Mouse (Mus musculus) bone marrow, adult 2 months (tissue): ENCODE data around the gene Ccdc170. TPM values are rescaled to one million over a fixed set of nuclear protein-coding genes. Genes with fewer than 3 reads are reported as not detected.
"Not testable (repeated sequence)": the region's sequence is repeated elsewhere in the genome, so short reads cannot be mapped to it uniquely, and the experiment has no call there.

Source experiments
- H3K27ac ChIP-seq: fragments of 200-500 bp; 2 replicates; pipeline ENCODE4 v1.5.1; 2012; ENCODE audit warnings: low read depth, mild to moderate bottlenecking, control low read depth, inconsistent platforms, low read length; ENCODE audit not compliant: control insufficient read depth, poor library complexity, insufficient read depth
- H3K4me1 ChIP-seq: fragments of 200-500 bp; 2 replicates; pipeline ENCODE4 v1.6.1; 2011; ENCODE audit warnings: low read length; ENCODE audit not compliant: control insufficient read depth, insufficient read depth
- H3K4me3 ChIP-seq: fragments of 200-500 bp; replicated peaks from 2 replicates; pipeline ENCODE3; 2011; ENCODE audit warnings: mild to moderate bottlenecking, low read depth, low read length, control low read depth; ENCODE audit not compliant: control insufficient read depth
- CTCF ChIP-seq: fragments of 200-500 bp; IDR thresholded peaks from 2 replicates; pipeline ENCODE4 v1.5.1; 2011; ENCODE audit warnings: low read length, control low read depth; ENCODE audit not compliant: control insufficient read depth, insufficient read depth
- POLR2A ChIP-seq: fragments of 200-500 bp; IDR thresholded peaks from 2 replicates; pipeline ENCODE4 v1.6.1; 2011; ENCODE audit warnings: low read depth, mild to moderate bottlenecking, control low read depth, low read length, borderline replicate concordance; ENCODE audit not compliant: control insufficient read depth
- WGBS: fragments of 180-500 bp; shearing (Covaris S2); methylation state at CpG from one replicate; pipeline ENCODE4 v1.1.7; 2018; 5-methylcytosine and 5-hydroxymethylcytosine counted together
- polyA plus RNA-seq: library from polyadenylated mRNA; stranded (reverse); fragments of >200 nt; gene quantifications from 2 replicates; pipeline ENCODE4 v1.2.4, GENCODE M21; 2011; ENCODE audit warnings: low replicate concordance; ENCODE audit not compliant: missing spikeins, insufficient read depth, insufficient read length

Ccdc170 gene
- polyA plus RNA-seq, 1 experiment = 0.45 TPM

DNA sequence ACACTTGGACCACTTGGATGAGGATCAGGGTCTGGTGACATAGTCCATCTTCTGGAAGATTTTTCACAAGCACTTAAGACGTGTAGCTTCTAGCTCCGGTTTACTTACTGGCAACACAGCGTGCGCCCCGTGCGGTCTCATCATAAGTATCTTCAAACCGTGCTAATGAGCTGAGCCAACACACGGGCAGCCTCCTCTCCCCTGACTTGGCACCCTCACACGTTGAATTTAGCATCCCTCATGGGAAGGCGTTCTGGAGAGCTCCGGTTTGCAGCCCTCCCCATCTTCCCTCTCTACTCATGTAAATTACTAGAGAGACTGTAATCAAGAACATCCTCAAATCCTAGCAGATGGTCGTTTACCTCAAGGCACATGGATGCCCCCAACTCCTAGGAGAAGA, 116.6 kb downstream of the Ccdc170 start:
- H3K27ac ChIP-seq = no peak overlapping the region
- TF ChIP-seq CTCF (no peak), POLR2A (no peak)
- H3K4me1 ChIP-seq = no peaks in the 10 kb centered on the region; the same call in 1 of the 2 replicates
- H3K4me3 ChIP-seq = no peak overlapping the region
- WGBS = 83% methylated on average over 12 of the region's 12 CpGs

DNA sequence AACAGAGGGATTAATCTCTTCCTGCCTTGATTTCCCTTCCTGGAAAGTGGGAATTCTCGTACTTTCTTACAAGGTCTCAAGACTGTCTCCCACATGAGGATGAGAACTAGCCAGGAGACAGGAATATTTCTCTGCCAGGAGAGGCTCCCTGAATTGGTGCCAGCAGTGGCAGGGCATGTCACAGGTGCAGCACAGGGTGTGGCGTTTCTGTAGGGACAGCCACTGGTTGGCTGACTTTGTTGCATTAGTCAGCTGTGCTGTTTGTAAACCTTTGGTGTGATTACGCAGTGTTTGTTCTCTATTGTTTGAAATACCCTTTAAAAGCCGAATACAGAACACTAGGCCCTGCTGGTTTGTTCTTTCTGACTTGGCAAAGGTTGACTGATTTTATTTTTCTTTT, 117.3 kb downstream of the Ccdc170 start:
- H3K4me3 ChIP-seq = no peak overlapping the region
- TF ChIP-seq CTCF (no peak), POLR2A (no peak)
- H3K4me1 ChIP-seq = no peaks in the 10 kb centered on the region; the same call in 1 of the 2 replicates
- 85% methylated on average over 4 of the region's 4 CpGs for WGBS
- no peak overlapping the region for H3K27ac ChIP-seq

DNA sequence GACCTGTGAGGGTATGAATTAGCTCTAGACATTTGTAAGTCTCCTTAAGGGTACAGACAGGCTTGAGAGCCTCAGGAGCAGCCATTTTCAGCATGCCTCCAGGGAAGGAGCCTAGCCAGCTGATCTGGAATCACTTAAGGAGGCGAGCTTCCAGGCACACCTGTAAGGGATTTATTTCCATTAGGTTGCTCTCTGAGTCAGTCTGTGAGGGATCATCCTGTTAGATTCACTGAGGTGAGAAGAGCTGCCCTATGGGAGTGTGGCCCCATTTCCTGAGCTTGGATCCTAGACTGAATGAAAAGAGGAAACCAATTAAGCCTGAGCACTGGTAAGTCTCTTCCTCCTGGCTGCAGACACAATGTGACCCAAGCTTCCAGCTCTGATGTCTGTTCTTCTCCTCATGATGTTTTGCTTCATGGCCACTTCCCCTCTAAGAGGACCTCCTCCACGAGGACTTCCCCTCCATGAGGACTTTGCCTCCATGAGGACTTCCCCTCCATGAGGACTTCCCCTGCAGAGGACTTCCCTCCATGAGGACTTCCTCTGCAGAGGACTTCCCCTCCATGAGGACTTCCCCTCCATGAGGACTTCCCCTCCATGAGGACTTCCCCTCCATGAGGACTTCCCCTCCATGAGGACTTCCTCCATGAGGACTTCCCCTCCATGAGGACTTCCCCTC, 118.6 kb downstream of the Ccdc170 start:
- 43% methylated on average over 2 of the region's 2 CpGs for WGBS
- H3K4me3 ChIP-seq = no peak overlapping the region
- H3K27ac ChIP-seq = peak overlapping the region; percentile 0; the same call in 1 of the 2 replicates
- no peaks in the 10 kb centered on the region; the same call in 1 of the 2 replicates for H3K4me1 ChIP-seq
- no peak for TF ChIP-seq POLR2A
- TF ChIP-seq CTCF = no peak

DNA sequence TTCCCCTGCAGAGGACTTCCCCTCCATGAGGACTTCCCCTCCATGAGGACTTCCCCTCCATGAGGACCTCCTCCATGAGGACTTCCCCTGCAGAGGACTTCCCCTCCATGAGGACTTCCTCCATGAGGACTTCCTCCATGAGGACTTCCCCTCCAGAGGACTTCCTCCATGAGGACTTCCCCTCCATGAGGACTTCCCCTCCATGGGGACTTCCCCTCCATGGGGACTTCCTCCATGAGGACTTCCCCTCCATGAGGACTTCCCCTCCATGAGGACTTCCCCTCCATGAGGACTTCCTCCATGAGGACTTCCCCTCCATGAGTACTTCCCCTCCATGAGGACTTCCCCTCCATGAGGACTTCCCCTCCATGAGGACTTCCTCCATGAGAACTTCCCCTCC, 119.3 kb downstream of the Ccdc170 start:
- H3K4me3 ChIP-seq, H3K4me1 ChIP-seq: not testable (repeated sequence)
- H3K27ac ChIP-seq = peak overlapping the region; percentile 45; the same call in 1 of the 2 replicates

DNA sequence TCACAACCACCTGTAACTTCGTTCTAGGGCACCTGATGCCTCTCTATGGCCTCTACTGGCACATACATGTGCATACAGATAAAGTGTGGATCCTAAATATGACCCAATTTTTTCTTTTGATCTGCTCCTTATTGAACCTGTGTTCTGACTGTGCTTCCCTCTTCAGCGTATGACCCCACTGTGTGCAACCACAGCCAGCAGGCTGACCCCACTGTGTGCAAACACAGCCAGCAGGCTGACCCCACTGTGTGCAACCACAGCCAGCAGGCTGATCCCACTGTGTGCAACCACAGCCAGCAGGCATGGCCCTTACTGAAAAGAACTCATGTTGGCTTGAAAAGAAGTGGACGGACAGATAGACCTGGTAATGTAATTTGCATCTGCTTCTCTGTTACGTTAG, 120.2 kb downstream of the Ccdc170 start:
- H3K4me3 ChIP-seq = no peak overlapping the region
- no peak overlapping the region for H3K27ac ChIP-seq
- WGBS = 83% methylated on average over 4 of the region's 4 CpGs
- TF ChIP-seq CTCF (no peak), POLR2A (0 out of 2 replicates have a peak, but pooled peaks have one; percentile 11)
- no peaks in the 10 kb centered on the region; the same call in 1 of the 2 replicates for H3K4me1 ChIP-seq

DNA sequence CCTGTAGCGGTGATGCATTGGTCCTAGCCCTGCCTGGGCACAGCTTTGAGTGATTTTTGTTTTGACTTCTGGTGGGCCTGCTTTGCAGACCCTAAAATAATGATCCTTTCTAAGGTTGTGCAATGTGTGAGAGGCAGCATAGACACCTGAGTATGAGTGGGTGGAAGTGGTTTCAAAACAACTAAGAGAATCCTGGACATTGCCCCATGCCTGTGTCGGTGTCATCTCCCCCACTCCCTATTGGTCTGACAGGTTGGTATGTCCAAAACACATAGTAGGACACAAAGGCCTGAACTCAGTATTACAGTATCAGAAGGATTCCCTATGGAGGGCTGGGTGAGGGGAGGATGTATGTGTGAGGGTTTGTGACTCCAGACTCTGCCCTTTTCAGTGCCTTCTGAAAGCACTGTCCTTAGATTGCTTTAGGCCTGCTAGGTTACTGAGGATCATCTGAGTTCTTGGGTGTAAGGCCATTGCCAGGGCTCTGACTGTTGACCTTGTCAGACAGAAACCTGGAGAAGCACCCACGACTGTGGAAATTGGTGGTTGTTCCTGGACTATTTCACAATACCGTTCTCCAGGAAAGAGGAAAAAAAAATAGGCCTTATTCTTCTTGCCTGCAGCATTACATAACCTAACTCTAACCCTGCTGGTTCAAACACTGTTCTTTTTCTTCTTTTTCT, 122.4 kb downstream of the Ccdc170 start:
- no peak for TF ChIP-seq CTCF
- no peak for TF ChIP-seq POLR2A
- no peak overlapping the region for H3K27ac ChIP-seq
- H3K4me3 ChIP-seq = no peak overlapping the region
- no peaks in the 10 kb centered on the region for H3K4me1 ChIP-seq
- WGBS = 45% methylated on average over 4 of the region's 4 CpGs

DNA sequence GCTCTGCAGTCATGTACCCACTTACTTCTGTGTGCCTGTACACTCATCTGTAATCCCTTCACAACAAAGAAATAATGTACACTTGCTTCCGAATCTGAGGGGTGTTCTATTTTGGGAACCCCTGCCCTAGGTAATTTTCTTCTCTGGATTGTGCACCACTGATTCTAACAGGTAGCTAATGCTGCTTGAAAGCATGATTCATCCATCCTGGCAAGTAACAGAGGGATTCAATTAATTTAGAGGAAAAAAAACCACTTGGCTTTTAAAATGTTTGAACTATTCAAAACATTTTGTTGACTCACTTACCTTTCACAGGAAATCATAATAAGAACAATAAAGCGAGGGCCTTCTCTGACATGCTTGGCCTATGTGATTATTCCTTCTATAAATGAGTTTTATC, 127.9 kb downstream of the Ccdc170 start:
- WGBS = 70% methylated on average over 2 of the region's 2 CpGs
- no peak overlapping the region for H3K4me3 ChIP-seq
- no peaks in the 10 kb centered on the region for H3K4me1 ChIP-seq
- H3K27ac ChIP-seq = no peak overlapping the region
- no peak for TF ChIP-seq CTCF
- no peak for TF ChIP-seq POLR2A

DNA sequence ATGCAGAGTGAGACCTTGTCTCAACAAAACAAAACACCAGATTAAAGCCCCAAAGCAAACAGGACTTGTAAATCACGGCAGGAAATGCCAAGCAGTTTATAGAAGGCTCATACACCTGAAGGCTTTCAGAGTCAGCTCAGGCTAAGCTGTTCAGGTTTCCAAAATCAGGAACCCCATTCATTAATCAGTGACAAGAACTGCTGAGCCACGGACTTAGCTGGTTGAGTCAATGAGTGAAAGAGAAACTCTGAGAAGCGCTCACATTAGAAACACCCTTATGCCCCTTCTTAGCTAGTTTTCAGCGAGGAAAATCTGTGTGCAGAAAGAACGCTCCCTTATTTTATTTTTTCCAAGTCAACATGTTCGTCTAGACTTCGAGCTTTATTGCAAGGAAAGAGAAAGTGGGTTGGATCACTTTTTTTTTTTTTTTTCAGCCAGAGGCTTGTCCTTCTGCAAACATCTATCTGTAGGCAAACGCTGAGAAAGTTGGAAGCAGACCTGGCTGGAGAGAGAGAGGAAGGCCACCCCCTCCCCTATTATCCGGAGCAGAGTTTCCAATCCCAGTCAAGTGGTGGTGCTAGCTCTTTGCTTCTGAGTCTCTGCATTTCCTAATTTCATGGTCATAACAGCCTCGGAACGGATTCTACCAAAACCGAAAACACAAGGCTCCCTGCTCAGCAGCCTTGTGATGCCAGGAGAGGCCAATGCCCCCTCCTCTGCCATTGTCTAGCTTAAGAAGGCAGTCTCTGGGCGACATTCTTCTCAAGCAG, 129.3 kb downstream of the Ccdc170 start, which contains the start of gene Esr1:
TSS of gene Esr1 (plus strand) at position 208 of the 770 bp plus-strand sequence.
- 4% methylated on average over 13 of the region's 13 CpGs for WGBS
- Histone ChIP-seq H3K27ac (peak within 1 kb of the TSS; percentile 84), H3K4me1 (no peaks in the 10 kb centered on the region; the same call in 1 of the 2 replicates), H3K4me3 (peak within 1 kb of the TSS; percentile 89)
- no peak for TF ChIP-seq POLR2A
- no peak for TF ChIP-seq CTCF

Other genes with a start within 250 kb of the Ccdc170 start
- 10.0 and 26.8 TPM in 2 replicates for gene Akap12, start 216.1 kb upstream of the Ccdc170 start, polyA plus RNA-seq
- 2.9 and 7.6 TPM in 2 replicates for gene Zbtb2, start 94.4 kb upstream of the Ccdc170 start, polyA plus RNA-seq
- gene Rmnd1, start 50.1 kb upstream of the Ccdc170 start, polyA plus RNA-seq = 29.0 and 47.1 TPM in 2 replicates
- 10.0 and 29.6 TPM in 2 replicates for gene Armt1, start 50.0 kb upstream of the Ccdc170 start, polyA plus RNA-seq
- gene Esr1, start 129.1 kb downstream of the Ccdc170 start, polyA plus RNA-seq = 2.9 and 5.7 TPM in 2 replicates